In genomic region chr16:9824436-9825109, GRCm38 (mm10) we compare ENCODE assay signal across 12 mouse cellular contexts.
"Had no signal": no experiment of that assay in that cellular context is flagged by ENCODE, and none has a peak within 500 bp of the region (broad histone marks: within the 10 kb centered on the region; RNA-seq: fewer than 3 reads in every experiment).

No protein-coding gene starts in this region.

- H3K4me2 ChIP-seq: limb, embryonic 15.5 days; liver, embryonic 13.5 days; midbrain, embryonic 11.5 days; neural tube, embryonic 13.5 days had no signal

- H3K9ac ChIP-seq: limb, embryonic 15.5 days; liver, embryonic 13.5 days; neural tube, embryonic 13.5 days had no signal

- H3K4me1 ChIP-seq: limb, embryonic 15.5 days; liver, embryonic 13.5 days; megakaryocyte, embryonic 14.5 days; neural tube, embryonic 13.5 days had no signal

- H3K9me3 ChIP-seq: limb, embryonic 15.5 days; liver, embryonic 13.5 days; neural tube, embryonic 13.5 days had no signal

- H3K27ac ChIP-seq: limb, embryonic 15.5 days; liver, embryonic 13.5 days; macrophage; neural tube, embryonic 13.5 days; stomach, postnatal 0 days had no signal

- ATAC-seq: midbrain, embryonic 16.5 days had no signal

- H3K36me3 ChIP-seq: limb, embryonic 15.5 days; liver, embryonic 13.5 days; neural tube, embryonic 13.5 days had no signal

- H3K27me3 ChIP-seq: limb, embryonic 15.5 days; liver, embryonic 13.5 days; megakaryocyte, embryonic 14.5 days; neural tube, embryonic 13.5 days had no signal

- H3K4me3 ChIP-seq: limb, embryonic 15.5 days; liver, embryonic 13.5 days; megakaryocyte, embryonic 14.5 days; neural tube, embryonic 13.5 days had no signal

- DNase-seq: liver, embryonic 13.5 days; lung, adult 18-20 months; right cerebral cortex, postnatal 25 days; thymus, adult 18-20 months; thymus, postnatal 14 days had no signal
